Mouse (Mus musculus) lung, postnatal 36 days (tissue): ENCODE measurements around the gene Islr2.
A peak's percentile ranks its signal among the peaks of the same experiment; 100 is the strongest.

Source experiments
- DNase-seq: peaks from one replicate; pipeline ENCODE4 v3.0.0; 2022; ENCODE audit warnings: mixed read lengths

Gene Islr2

GRCm38 (mm10) chr9:58196610-58197567, 7.2 kb downstream of the Islr2 start:
- no peak for DNase-seq

DNA sequence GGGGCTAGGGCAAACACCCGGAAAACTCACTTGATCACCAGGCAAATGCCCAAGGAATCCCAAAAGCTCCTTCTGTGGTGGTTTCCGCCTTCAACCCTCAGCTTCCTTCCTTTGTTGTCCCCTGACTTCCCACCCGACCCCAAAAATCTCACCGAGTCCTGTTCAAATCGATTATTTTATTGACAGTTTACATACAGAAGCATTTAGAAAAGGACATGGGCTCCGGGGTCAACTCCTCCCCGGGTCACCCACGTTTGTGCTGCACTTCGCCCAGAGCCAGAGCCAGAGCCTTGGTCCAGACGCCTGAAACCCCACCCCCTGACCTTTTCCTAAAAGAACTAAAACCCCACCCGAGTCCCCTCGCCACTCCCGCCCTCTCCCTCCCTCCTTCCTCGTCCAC, 8.0 kb downstream of the Islr2 start:
- no peak for DNase-seq

DNA sequence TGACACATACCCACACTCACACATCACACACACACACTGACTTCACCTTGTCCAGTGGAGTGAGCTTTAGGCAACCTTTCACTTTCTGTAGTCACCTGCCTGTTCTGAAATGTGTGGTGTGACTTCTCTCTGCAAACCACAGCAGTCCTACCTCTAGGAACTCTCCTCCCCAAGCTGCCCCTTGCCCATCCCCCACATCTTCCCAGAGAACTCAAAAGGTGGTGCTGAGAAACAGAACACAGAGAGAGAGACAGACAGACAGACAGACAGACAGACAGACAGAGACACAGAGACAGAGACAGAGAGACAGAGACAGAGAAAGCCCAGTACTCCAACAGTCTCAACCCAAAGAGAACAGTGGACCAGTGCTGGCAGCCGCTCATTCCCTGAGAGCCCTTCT, 8.4 kb downstream of the Islr2 start:
- no peak for DNase-seq

GRCm38 (mm10) chr9:58194222-58194621, 9.9 kb downstream of the Islr2 start:
- no peak for DNase-seq

GRCm38 (mm10) chr9:58184456-58184855, 19.7 kb downstream of the Islr2 start:
- no peak for DNase-seq

GRCm38 (mm10) chr9:58179390-58179789, 24.7 kb downstream of the Islr2 start:
- no peak for DNase-seq

- DNase-seq = no peak
Observed at GRCm38 (mm10) chr9:58177165-58177564, 27.0 kb downstream of the Islr2 start.

DNA sequence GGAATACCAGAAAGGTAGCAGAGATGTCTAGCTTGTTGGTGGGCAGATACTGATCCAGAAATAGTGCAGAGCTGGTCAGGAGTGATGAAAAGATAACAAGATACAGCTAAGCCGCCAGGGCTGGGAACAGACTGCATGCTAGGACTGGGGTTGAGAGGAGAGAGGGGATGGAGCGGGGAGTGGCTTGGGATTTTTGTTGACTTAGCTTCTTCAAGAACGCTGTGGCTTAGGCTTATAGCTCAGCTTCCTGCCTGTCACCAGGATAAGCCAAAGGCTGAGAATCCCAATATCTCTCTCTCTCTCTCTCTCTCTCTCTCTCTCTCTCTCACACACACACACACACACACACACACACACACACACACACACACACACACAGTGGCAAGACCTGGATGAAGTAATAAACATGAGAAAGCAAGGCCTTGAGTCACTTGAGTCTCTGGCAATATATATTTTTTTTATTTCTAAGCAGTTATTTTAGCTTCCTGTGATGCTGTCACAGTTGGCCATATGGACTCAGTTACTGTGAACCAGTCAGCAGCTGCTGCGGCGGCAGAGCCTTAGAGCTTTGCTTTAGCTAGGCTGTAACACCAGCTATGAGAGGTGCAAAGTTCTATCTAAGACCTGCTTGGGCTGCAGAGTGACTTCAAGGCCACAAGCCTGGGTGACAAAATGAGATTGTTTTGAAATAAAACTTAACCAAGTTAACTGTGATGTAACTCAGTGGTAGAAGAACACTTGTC, 28.2 kb downstream of the Islr2 start:
- DNase-seq = no peak

GRCm38 (mm10) chr9:58174818-58175251, 29.3 kb downstream of the Islr2 start:
- DNase-seq = no peak

DNA sequence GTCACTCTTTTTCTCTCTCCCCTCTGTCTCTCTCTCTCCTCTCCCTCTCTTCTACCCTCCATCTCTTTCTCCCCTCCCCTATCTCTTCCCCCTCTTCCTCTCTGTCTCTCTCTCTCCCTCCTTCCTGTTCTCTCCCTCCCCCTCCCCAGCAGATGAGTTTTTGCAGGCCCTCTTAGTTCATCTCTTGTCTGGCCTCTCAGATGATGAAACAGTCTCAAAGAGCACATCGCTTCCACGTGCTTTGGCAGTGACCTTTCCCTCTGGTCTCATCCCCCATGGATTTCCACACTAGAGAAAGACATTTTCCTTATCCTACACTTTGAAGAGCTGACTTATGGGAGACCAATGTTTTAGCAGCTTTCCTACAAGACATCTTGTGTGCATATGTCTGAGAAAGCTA, 31.3 kb downstream of the Islr2 start:
- no peak for DNase-seq

DNA sequence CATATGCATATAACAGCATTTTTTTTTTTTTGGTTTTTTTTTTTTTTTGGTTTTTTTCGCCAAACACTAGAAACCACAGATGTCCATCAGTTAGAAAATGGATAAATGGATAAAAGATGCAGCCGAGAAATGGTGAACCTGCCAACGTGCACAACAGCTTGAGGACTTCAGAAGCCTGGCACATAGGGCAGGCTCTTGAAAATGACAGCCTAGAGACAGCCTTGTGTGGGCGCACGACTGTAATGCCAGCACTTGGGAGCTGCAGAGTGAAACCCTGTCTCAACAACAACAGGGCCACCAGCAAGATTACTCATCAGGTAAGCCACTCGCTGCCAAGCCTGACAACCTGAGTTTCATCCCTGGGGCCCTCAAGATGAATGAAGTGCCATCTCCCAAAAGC, 34.7 kb downstream of the Islr2 start:
- no peak for DNase-seq

- DNase-seq = no peak
Observed at GRCm38 (mm10) chr9:58168880-58169279, 35.2 kb downstream of the Islr2 start.

- no peak for DNase-seq
Observed at GRCm38 (mm10) chr9:58165779-58166178, 38.3 kb downstream of the Islr2 start.

- DNase-seq = no peak
Observed at GRCm38 (mm10) chr9:58163146-58163545, 41.0 kb downstream of the Islr2 start.

DNA sequence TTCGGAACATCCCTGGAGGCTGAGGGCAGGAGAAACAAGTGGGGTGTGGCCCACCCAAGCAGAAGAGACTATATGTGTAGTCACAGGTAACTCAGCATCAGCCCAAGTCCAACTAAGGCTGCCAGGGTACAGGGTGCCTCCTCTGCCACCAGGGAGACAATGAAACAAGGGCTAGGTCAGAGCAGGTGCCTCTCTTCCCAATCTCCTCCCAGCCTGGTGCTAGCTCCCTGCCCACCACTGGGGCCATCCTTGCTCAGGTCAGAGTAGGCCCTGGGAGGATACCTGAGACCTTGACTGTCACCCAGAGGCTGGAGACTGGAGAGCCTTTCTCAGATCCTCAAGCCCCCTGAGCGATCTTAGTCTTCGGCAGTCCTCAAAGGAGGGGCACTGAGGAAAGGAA, 41.9 kb downstream of the Islr2 start:
- DNase-seq = no peak

GRCm38 (mm10) chr9:58160315-58160714, 43.8 kb downstream of the Islr2 start:
- DNase-seq = no peak

DNA sequence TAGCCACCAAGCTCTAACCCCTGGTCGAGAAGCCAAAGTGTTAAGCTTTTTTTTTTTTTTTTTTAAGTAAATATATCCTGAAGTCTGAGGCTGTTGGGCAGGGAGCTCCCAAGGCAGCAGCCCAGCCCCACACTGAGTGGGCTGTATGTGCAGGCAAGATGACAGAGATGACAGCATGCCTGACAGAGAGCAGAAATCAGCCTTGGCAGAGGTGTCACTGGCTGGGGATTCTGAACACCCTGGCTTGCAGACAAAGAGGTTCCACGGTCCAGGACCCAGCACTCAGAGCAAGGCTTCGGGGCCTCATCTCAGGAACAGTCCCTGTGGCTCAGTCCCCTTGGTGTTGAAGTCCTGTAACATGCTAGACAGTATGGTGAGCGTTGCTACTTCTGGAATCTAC, 44.3 kb downstream of the Islr2 start:
- DNase-seq = no peak

DNA sequence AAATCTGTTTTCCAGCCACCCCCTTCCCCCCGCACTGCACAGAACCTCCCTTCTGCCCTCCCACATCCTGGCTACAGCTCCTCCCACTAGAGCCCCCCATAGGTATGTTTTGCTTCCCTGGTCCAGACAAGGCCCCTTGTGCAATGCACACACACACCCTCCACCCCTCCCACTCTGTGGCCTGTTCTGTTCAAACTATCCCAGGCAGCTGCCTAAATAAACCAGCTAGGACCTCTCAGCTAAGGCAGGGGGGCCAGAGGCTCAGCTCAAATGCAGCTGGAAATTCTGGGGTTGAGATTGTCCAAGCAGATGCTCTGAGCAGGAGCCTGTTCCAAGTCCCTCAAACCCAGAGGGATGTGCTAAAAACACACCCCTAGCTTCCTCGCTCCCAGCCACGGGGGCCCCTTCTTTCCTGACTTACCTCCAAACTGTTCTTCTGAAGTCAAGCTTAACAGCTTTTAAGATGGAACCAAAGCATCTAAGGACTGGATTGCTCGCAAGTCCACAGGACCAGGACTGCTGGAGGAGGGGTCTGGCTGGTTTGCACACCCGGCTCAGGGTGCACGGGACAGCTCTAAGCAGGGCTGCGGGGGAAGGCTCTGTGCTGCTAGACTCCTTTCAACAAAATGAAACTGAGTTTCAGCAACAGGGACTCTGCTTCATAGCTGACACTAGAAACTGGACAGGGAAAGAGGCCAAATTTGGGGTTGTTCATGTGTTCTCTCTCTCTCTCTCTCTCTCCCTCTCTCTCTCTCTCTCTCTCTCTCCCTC, 45.4 kb downstream of the Islr2 start:
- DNase-seq = peak; percentile 39

- DNase-seq = no peak
Observed at GRCm38 (mm10) chr9:58157838-58158237, 46.3 kb downstream of the Islr2 start.

GRCm38 (mm10) chr9:58156819-58157560, 47.1 kb downstream of the Islr2 start:
- DNase-seq = no peak

GRCm38 (mm10) chr9:58155366-58155765, 48.8 kb downstream of the Islr2 start:
- DNase-seq = peak; percentile 46

DNA sequence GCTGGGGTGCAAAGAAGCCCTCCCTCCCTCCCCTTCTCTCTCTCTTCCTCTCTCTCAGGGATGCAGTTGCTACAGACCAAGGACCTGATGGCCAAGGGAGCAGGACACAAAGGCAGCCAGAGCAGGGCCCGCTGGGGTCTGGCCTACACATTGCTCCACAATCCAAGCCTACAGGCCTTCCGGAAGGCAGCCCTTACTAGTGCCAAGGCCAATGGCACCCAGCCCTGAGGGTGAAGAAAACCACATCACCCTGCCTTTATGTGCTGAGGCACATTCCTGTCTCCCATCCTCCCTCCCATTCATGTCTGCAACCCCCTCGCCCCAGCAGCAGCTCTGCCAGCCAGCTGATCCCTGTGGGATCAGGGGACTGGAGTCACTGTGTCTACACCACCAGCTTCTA, 51.0 kb downstream of the Islr2 start:
- DNase-seq = no peak
